Mouse (Mus musculus) CH12.LX (cell line): Measurements from ENCODE around the gene Wdr5.

Source experiments
- CTCF ChIP-seq, 2 experiments: IDR thresholded peaks in 1 of 2; conservative IDR thresholded peaks in 1 of 2; 2 replicates each; pipeline ENCODE4 v1.5.1; 2011 to 2012; ENCODE audit warnings: low read depth in 2 of 2, low read length in 2 of 2, improper control_type of control experiment in 1 of 2, inconsistent platforms in 1 of 2, mild to moderate bottlenecking in 1 of 2, moderate library complexity in 1 of 2
- MAFK ChIP-seq: IDR thresholded peaks from 2 replicates; pipeline ENCODE4 v1.6.1; 2011; ENCODE audit warnings: low read length, improper control_type of control experiment; ENCODE audit not compliant: insufficient replicate concordance
- NRF1 ChIP-seq: IDR thresholded peaks from 2 replicates; pipeline ENCODE4 v1.6.1; 2014; ENCODE audit warnings: low read depth, mild to moderate bottlenecking, inconsistent platforms, low read length, improper control_type of control experiment, moderate library complexity
- TBP ChIP-seq: conservative IDR thresholded peaks from 2 replicates; pipeline ENCODE4 v1.6.1; 2011; ENCODE audit warnings: low read depth, low read length, improper control_type of control experiment
- USF2 ChIP-seq: conservative IDR thresholded peaks from 2 replicates; pipeline ENCODE4 v1.6.1; 2011; ENCODE audit warnings: low read depth, low read length, improper control_type of control experiment

DNA sequence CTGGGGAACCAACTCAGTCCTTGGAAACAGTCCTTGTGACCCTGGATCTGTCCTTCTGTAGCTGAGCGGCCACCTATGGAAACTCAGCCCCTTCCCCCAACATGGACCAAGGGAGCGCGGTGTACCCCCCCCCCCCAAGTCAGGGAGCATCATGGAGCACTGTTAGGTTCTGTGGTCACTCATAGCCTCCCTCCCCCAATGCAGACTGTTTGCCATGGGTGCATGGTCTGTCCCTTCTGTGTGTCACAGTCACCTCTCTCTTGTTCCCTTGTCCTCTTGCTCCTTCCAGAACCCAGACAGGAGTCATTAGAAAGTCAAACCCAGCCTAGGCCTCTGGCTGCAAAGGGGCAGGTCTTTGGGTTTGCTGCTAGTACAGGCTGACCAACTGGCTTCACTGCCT lies 46.9 kb downstream of the Wdr5 start:
- no peak for TF ChIP-seq TBP
- TF ChIP-seq USF2, result no peak
- no peak for TF ChIP-seq MAFK
- no peak for TF ChIP-seq CTCF (conservative IDR thresholded peaks at IDR 0.05 in 1 of 2, IDR thresholded peaks at IDR 0.05 in 1 of 2; ENCODE audit: low read depth in 2 of 2, low read length in 2 of 2)
- no peak for TF ChIP-seq NRF1
